Mouse (Mus musculus) olfactory bulb, adult 2 months (tissue): ENCODE results near the gene 1700001C19Rik. TPM values are rescaled to one million over a fixed set of nuclear protein-coding genes. Genes with fewer than 3 reads are reported as not detected.

Experiments used
- H3K27ac ChIP-seq: fragments of 200-500 bp; 2 replicates; pipeline ENCODE4 v1.5.1; 2012; ENCODE audit warnings: low read depth, low read length; ENCODE audit not compliant: insufficient read depth
- H3K4me1 ChIP-seq: fragments of 200-500 bp; 2 replicates; pipeline ENCODE4 v1.6.1; 2012; ENCODE audit warnings: low read length; ENCODE audit not compliant: control insufficient read depth, insufficient read depth
- H3K4me3 ChIP-seq: fragments of 200-500 bp; 2 replicates; pipeline ENCODE4 v1.5.1; 2012; ENCODE audit warnings: mild to moderate bottlenecking, low read depth, low read length, moderate library complexity; ENCODE audit not compliant: insufficient read depth
- CTCF ChIP-seq: fragments of 200-500 bp; IDR thresholded peaks from 2 replicates; pipeline ENCODE4 v1.5.1; 2012; ENCODE audit warnings: low read depth, mild to moderate bottlenecking, low read length, moderate library complexity; ENCODE audit not compliant: insufficient read depth
- POLR2A ChIP-seq: fragments of 200-500 bp; IDR thresholded peaks from 2 replicates; pipeline ENCODE4 v1.6.1; 2012; ENCODE audit warnings: mild to moderate bottlenecking, low read depth, low read length, moderate library complexity; ENCODE audit not compliant: insufficient read depth
- WGBS: fragments of 180-500 bp; shearing (Covaris S2); methylation state at CpG from one replicate; pipeline ENCODE4 v1.1.7; 2018; 5-methylcytosine and 5-hydroxymethylcytosine counted together
- polyA plus RNA-seq: library from polyadenylated mRNA; stranded (reverse); fragments of >200 nt; gene quantifications from 2 replicates; pipeline ENCODE4 v1.2.4, GENCODE M21; 2012; ENCODE audit warnings: low replicate concordance; ENCODE audit not compliant: missing spikeins, insufficient read depth, insufficient read length

1700001C19Rik gene
- polyA plus RNA-seq, 1 experiment, result not detected

DNA sequence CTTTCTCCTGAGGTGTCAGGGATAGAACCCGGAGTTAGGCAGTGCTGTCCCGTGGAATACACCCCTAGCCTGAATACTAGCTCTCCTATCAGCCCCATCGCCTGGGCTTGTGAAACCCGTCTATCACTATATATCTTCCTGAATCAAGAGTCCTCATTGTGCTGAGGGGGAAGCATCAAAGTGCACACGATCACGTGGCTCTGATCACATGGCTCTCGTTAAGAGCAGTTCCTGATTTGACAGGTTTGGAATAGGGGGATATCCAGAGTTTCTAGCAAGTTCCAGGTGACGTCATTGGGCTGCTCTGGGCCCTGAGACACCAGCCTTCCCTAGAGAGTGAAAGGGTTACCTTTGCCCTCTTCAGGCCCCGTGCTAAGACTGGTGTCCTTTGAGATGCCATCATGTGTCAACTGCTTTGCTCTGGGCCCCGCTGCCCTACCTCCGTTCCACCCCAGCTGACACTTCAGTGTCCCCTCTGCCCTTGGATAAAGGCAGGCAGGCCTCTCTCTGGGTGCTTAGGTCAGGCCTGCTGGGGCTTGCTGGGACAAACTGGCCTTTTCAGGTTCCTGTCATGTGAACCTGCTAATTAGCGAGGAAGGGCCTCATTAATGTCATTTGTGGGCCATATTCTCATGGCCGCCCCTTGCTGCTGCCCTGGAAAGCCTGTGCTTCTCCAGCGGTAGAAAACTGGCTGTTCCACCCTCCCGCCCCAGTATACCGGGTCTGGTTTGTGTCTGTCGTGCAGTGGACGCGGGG is 4.3 kb upstream of the 1700001C19Rik start:
- TF ChIP-seq CTCF (no peak), POLR2A (no peak)
- Histone ChIP-seq H3K27ac (no peak overlapping the region), H3K4me1 (peaks cover 19% of the 10 kb centered on the region), H3K4me3 (no peak overlapping the region)
- 70% methylated on average over 19 of the region's 19 CpGs for WGBS

DNA sequence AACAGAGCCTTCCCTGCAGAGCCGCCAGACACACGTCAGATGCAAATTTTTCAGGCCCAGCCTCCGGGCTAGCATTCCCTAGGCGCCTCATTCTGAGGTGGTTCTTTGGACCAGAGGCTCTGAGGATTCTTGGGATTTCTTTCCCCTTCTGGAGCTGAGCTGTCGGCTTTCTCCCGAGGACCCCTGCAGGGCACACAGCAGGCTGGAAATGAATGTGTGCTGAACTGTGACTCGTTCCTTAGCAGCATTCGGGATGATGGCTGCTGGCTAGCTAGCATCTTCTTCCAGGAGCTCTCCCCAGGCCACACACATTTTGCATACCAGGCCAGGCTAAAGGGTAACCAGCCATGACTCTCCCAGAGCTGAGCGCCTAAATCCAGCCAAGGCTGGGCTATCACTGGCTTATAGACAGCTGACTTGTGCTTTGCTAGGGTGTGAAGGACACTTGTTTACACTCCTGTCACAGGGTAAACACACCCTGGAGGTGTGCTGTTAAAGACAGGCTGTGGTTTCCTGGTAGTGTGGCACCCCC is 3.2 kb upstream of the 1700001C19Rik start:
- H3K4me1 ChIP-seq, result peaks cover 23% of the 10 kb centered on the region
- WGBS, result 28% methylated on average over 9 of the region's 9 CpGs
- H3K27ac ChIP-seq, result no peak overlapping the region
- no peak overlapping the region for H3K4me3 ChIP-seq
- no peak for TF ChIP-seq CTCF
- no peak for TF ChIP-seq POLR2A

DNA sequence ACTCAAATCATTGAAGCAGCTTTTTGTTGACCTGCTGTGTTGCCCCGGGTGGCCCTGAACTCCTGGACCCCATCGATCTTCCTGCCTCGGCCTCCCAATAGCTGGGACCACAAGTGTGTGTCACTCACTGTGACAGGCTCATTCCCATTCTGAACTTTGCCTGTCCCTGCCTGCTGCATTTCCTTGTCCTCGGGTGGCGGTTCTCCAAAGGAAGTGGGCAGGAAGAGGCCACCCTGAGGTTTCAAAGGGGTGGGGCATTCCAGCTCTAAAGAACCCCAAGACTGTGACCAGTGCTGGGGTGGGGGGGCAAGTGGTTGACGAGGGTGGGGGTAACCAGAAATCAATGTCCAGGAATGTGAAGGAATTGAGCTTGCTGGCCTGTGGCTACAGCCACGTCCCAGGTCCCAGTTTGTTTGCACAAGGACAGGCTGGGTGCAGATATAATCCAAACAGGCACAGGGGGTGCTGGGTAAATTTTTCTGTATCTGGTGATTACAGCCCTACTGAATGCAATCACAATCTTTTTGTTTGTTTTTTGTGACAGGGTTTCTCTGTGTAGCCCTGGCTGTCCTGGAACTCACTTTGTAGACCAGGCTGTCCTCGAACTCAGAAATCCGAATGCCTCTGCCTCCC is 2.3 kb upstream of the 1700001C19Rik start:
- H3K4me3 ChIP-seq, result no peak overlapping the region
- H3K4me1 ChIP-seq, result peaks cover 23% of the 10 kb centered on the region
- TF ChIP-seq POLR2A, result no peak
- no peak for TF ChIP-seq CTCF
- H3K27ac ChIP-seq, result no peak overlapping the region
- WGBS, result 70% methylated on average over 9 of the region's 9 CpGs

DNA sequence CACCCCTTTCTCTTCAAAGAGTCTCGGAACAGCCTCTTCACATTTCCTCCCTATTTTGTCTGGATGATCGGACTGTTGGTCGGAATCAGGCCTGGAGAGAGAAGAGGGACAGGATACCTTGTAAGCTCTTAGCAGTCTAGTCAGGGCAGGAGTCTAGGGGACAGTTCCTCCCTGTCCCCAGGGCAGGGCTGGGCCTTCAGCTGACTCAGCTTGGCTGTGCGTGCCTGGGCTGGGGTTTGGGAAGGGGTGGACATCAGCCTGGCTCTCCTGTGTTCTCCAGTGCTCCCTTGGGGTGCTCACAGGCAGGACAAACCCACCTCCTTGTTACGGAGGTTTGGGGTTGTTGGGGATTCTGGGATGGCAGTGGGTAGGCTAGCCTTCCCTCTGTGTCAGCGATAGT is 1.4 kb upstream of the 1700001C19Rik start:
- H3K4me3 ChIP-seq, result no peak overlapping the region
- peaks cover 23% of the 10 kb centered on the region for H3K4me1 ChIP-seq
- H3K27ac ChIP-seq, result no peak overlapping the region
- TF ChIP-seq POLR2A (no peak), CTCF (no peak)
- WGBS, result 87% methylated on average over 6 of the region's 6 CpGs

DNA sequence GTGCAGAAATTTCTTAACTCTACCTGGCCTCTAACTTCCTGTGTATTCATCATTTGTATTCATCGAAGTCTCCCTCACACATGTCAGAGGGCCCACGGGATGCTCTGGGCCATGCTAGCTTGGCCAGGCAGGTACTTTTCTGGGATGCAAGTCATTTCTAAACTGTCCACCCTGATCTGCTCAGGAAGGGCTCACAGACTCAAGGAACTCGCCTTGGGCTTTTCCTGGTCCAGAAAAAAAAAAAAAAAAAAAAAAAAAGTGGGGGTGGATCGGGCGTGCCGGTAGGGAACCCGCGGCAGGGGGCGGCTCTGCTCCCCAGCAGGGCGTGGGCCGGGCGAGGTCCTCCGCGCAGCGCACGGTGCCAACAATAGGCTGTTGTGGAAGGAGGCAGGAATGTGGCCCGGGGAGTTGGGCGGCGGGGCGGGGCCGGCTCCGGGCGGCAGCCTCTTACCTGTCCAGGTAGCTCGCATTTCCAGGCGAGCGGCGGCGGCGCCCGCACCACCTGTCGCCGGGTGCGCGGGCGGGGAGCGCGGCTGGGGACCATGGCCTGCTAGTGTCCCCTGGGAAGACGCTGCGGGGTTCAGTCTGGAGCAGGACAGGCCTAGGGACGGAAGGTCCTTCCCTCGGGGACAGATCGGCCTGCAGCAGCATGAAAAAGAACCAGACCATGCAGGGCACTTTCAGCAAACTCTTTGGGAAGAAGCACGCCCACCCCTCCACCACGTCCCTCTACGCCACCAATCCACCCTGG is 845 bp downstream of the 1700001C19Rik start, which contains the start of gene AI661453:
TSS of gene AI661453 (plus strand) at position 460 of the 751 bp plus-strand sequence.
- WGBS, result 4% methylated on average over 42 of the region's 45 CpGs
- Histone ChIP-seq H3K4me1 (peaks cover 19% of the 10 kb centered on the region), H3K4me3 (peak within 1 kb of the TSS; percentile 26), H3K27ac (no peak within 1 kb of the TSS)
- no peak for TF ChIP-seq POLR2A
- no peak for TF ChIP-seq CTCF

DNA sequence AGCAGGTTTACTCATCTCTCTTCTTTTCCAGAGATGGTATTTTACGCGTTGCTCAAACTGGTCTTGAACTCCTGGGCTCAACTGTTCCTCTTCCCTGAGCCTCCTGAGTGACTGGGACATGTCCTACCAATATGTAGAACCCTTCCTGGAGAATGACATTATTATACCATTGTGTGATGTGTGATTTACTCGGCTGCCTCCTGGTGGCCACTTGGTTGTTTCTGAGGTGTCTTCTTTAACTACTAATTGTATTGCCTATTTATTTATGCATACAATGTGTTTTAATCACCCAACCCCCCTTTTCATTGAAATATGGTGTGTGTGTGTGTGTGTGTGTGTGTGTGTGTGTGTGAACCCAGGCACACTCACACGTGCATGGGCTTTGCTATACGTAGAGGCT is 6.4 kb downstream of the 1700001C19Rik start:
- Histone ChIP-seq H3K4me1 (peaks cover 14% of the 10 kb centered on the region), H3K4me3 (no peak overlapping the region), H3K27ac (no peak overlapping the region)
- no peak for TF ChIP-seq CTCF
- no peak for TF ChIP-seq POLR2A
- 79% methylated on average over 5 of the region's 5 CpGs for WGBS

DNA sequence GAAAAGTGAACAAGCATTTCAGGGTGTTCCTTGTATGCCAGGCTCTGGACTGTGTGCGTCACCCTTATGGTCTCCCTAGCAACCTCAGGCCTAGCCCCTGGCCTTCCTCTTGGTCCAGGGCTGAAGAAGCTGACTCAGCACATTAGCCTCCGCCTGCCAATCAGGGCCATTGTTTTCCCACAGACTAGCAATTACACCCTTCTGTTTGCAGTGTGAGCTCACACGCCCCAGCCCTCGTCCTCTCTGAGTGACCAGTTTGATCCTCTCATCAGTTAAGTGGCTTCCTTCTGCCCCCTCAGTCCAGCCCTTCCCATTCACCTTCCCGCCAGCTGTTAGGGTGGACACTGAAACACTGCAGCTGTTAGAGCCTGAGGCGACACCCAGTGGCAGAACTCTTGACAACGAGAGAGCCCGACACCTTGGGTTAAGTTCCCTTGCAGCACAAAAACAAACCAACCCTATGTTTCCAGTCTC is 8.3 kb downstream of the 1700001C19Rik start:
- peaks cover 17% of the 10 kb centered on the region for H3K4me1 ChIP-seq
- TF ChIP-seq CTCF (no peak), POLR2A (no peak)
- 15% methylated on average over 8 of the region's 8 CpGs for WGBS
- H3K27ac ChIP-seq, result no peak overlapping the region
- no peak overlapping the region for H3K4me3 ChIP-seq

DNA sequence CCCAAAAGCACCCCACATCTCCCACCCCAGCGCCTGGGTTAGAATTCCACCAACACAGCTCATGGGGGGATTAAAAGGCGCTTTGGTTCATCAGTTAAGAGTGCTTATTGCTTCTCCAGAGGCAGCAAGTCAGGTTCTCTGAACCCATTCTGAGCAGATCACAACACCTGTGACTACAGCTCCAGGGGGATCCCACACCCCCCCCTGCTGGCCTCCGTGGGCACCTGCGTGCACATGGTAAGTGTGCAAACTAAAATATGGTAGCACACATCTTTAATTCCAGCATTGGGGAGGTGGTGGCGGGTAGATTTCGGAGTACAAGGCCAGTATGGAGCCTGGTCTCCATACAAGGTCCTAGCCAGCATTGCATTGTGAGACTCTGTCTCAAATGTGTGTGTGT is 9.9 kb downstream of the 1700001C19Rik start:
- Histone ChIP-seq H3K4me3 (no peak overlapping the region), H3K27ac (no peak overlapping the region), H3K4me1 (peaks cover 17% of the 10 kb centered on the region)
- 87% methylated on average over 6 of the region's 6 CpGs for WGBS
- no peak for TF ChIP-seq POLR2A
- TF ChIP-seq CTCF, result no peak
